Mouse (Mus musculus): ENCODE data around the gene Klhl21.

DNA sequence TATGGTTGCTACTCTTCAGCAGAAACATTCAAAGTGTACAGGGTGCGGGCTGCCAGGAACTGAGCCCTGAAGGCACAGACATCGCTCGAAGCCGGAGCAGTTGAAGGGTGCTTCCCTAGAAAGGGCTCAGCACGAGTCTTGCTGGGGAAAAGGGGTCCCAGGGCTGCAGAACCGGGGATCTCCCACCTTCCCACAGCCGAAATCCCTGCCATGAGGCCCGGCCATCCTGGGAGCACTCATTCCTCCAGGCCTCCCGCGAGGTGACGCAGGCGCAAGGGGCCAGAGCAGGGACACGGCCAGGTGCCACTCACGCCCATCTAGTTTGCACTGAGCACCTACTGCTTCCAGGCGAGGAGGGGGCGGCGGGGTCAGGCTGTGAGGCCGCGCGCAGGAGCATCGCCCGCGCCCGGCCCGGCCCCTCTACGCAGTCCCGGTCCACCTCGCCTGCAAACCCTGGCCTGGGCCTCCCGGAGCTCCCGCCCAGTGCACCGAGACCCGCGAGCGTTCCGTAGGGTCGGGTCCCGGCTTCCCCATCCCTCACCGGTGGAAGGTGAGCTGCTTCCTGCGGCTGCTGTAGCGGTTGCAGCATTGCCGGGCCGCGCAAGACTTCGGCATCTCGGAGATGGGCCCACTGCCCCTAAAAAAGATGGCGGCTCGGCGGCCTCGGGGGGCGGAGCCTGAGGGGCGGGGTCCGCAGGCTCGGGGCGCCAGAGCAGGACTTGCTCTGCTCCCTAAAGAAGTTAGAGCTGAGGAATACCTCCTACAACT, 20.1 kb upstream of the Klhl21 start, which contains the start of gene Thap3:
- no peak for TF ChIP-seq ZC3H11A (IDR thresholded peaks at IDR 0.05; ENCODE audit: borderline replicate concordance, low read depth, low read length)
- TF ChIP-seq CHD2 (IDR thresholded peaks at IDR 0.05; ENCODE audit: low read depth, low read length): no peak
- no peak for TF ChIP-seq MAFK (IDR thresholded peaks at IDR 0.05; ENCODE audit: insufficient read depth, low read depth, low read length)
- peak; percentile 67; the same call in 1 of the 2 replicates for TF ChIP-seq HCFC1 (IDR thresholded peaks at IDR 0.05; ENCODE audit: borderline replicate concordance, insufficient read depth, low read length)
